Mouse (Mus musculus): Measurements from ENCODE around the gene Tmem115.

DNA sequence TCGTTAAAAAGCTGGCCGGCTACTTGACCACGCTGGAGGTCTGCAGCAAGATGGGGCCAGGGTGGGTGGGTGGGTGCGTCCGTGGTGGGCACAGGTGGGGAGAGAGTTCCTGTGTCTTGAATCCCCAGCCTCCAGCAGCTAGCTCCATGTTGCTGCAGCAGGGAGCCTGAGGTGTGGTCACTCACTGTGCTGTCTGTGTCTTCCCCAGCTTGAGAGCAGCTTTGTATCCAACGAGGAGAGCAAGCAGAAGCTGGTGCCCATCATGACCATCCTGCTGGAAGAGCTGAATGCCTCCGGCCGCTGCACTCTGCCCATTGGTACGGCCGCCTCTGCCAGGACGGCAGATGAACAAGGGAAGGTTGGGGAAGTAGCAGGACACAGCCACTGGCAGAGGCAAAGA is 9.6 kb downstream of the Tmem115 start:
- TF ChIP-seq GATA1 (IDR thresholded peaks at IDR 0.05; ENCODE audit: borderline replicate concordance, low read length): no peak
- TF ChIP-seq FLI1 (IDR thresholded peaks at IDR 0.05; ENCODE audit: low read length): no peak

All from megakaryocyte, embryonic 14.5 days (primary cell).